8 mouse cellular contexts compared by ENCODE assay signal in the genomic region with DNA sequence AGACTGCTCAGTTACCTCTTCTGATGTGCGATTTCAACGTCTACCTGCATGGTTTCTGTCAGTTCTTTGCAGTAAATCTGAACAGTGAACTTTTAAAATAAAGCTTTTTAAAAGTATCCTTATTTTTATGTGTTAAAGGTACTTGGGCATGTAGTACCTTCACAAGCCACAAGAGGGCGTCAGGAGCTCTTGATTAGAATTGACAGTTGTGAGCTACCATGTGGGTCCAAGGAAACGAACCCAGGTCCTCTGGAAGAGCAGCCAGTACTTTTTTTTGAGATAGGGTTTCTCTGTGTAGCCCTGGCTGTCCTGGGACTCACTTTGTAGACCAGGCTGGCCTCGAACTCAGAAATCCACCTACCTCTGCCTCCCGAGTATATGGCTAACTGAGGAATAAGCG.
A peak's percentile ranks its signal among the peaks of the same experiment; 100 is the strongest.
DNase-seq lines count a peak whose midpoint lies in the region; ATAC-seq and TF ChIP-seq lines count a peak whose summit lies in the region.

No protein-coding gene starts in this region.

- no peak overlapping the region for H3K4me3 ChIP-seq in limb, embryonic 14.5 days (replicated peaks; ENCODE audit: low read length)

- TF ChIP-seq POLR2A in limb, embryonic 14.5 days (IDR thresholded peaks at IDR 0.05; ENCODE audit: borderline replicate concordance, extremely low read depth, insufficient read depth, insufficient read length), result no peak

- H3K4me2 ChIP-seq in limb, embryonic 14.5 days (replicated peaks; ENCODE audit: low read depth, low read length, severe bottlenecking), result no peak overlapping the region

- H3K4me1 ChIP-seq in limb, embryonic 14.5 days (ENCODE audit: control insufficient read depth, insufficient read depth, low read length), result no peaks in the 10 kb centered on the region

- ATAC-seq in limb, embryonic 14.5 days (ENCODE audit: low FRiP score, low read depth), result no peak

- H3K27me3 ChIP-seq in limb, embryonic 14.5 days (ENCODE audit: control insufficient read depth, insufficient read depth, low read length), result no peaks in the 10 kb centered on the region
- no peaks in the 10 kb centered on the region for H3K27me3 ChIP-seq in splenic B cell, adult 2 months (ENCODE audit: control insufficient read depth, insufficient read depth, low read length, poor library complexity, severe bottlenecking)

- H3K9ac ChIP-seq in limb, embryonic 14.5 days (ENCODE audit: low read depth, low read length, severe bottlenecking), result no peak overlapping the region

- H3K27ac ChIP-seq in limb, embryonic 14.5 days (replicated peaks; ENCODE audit: low read depth, low read length), result no peak overlapping the region

- WGBS in limb, embryonic 14.5 days, result 35% methylated on average over 7 of the region's 7 CpGs

- peak; percentile 16 for DNase-seq in heart, adult 8-10 months (ENCODE audit: low spot score)
- DNase-seq in heart, adult 9 months (ENCODE audit: low spot score in 2 of 2), result no peak
- DNase-seq in spleen, adult 12 weeks (ENCODE audit: low spot score), result peak; percentile 58
- DNase-seq in spleen, postnatal 36 days (ENCODE audit: low spot score in 2 of 2), result no peak
- DNase-seq in cerebellum, postnatal 14 days, result peak; percentile 42 to 66
- DNase-seq in limb, embryonic 14.5 days (ENCODE audit: low spot score), result peak; percentile 55
- DNase-seq in splenic B cell, adult 2 months (ENCODE audit: low read depth, low spot score), result peak; percentile 81
- no peak for DNase-seq in left cerebral cortex, adult 8-10 months (ENCODE audit: low spot score in 2 of 2)

- H3K9me3 ChIP-seq in limb, embryonic 14.5 days (ENCODE audit: control insufficient read depth, low read length), result no peaks in the 10 kb centered on the region

- peaks cover 6% of the 10 kb centered on the region for H3K36me3 ChIP-seq in limb, embryonic 14.5 days (ENCODE audit: control insufficient read depth, insufficient read depth, low read length)
- H3K36me3 ChIP-seq in splenic B cell, adult 2 months (ENCODE audit: control insufficient read depth, insufficient read depth, low read length, poor library complexity, severe bottlenecking), result peaks cover 3% of the 10 kb centered on the region

Comparison
In these comparisons a context has a peak if more than half of its experiments do, and no peak if none do; other contexts are left out.
1. DNase-seq: peak in heart, adult 8-10 months (single experiment), spleen, adult 12 weeks (single experiment), cerebellum, postnatal 14 days (2 of 2), limb, embryonic 14.5 days (single experiment) and splenic B cell, adult 2 months (single experiment); none in heart, adult 9 months (0 of 2), spleen, postnatal 36 days (0 of 2) and left cerebral cortex, adult 8-10 months (0 of 2).